11 mouse cellular contexts compared by ENCODE assay signal in the genomic region with DNA sequence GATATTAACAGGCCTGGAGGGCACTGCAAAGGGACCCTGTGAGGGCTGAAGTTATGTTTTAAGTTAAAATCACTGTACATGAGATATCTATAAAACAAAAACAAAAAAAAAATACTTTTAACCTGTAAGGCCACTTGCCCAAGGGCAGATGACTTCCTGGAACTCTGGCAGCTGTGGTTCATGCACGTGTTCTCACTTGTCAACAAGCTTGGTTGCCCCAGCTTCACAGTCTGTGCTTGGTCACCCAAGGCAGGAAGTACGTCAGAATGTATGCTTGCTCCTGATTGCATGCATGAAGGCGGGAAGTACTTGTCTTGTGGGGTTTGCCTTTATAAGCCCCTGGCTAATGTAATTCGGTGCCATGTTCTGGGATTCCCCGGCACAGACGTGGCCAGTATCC. TPM values are rescaled to one million over a fixed set of nuclear protein-coding genes. Genes with fewer than 3 reads are reported as not detected.
A peak's percentile ranks its signal among the peaks of the same experiment; 100 is the strongest.
DNase-seq lines count a peak whose midpoint lies in the region; ATAC-seq and TF ChIP-seq lines count a peak whose summit lies in the region.
"Had no signal": no experiment of that assay in that cellular context is flagged by ENCODE, and none has a peak within 500 bp of the region (broad histone marks: within the 10 kb centered on the region; RNA-seq: fewer than 3 reads in every experiment).

No protein-coding gene starts in this region.

- H3K4me2 ChIP-seq in kidney, embryonic 16.5 days (replicated peaks; ENCODE audit: low read depth, low read length): no peak overlapping the region
- H3K4me2 ChIP-seq in midbrain, embryonic 11.5 days: no peak overlapping the region
- H3K4me2 ChIP-seq: liver, embryonic 15.5 days had no signal

- TF ChIP-seq CTCF in MEL (IDR thresholded peaks at IDR 0.05 in 2 of 3, conservative IDR thresholded peaks at IDR 0.05 in 1 of 3; ENCODE audit: control insufficient read depth in 1 of 3, insufficient read depth in 1 of 3, low read depth in 2 of 3, low read length in 3 of 3, poor library complexity in 1 of 3, severe bottlenecking in 1 of 3): no peak

- no peak overlapping the region for H3K4me3 ChIP-seq in MEL (ENCODE audit: control insufficient read depth in 1 of 2, insufficient read depth in 1 of 2, low read depth in 2 of 2, low read length in 2 of 2)
- H3K4me3 ChIP-seq in kidney, embryonic 16.5 days (ENCODE audit: low read length): no peak overlapping the region
- no peak overlapping the region for H3K4me3 ChIP-seq in midbrain, embryonic 11.5 days (ENCODE audit: low read depth, low read length)
- H3K4me3 ChIP-seq: heart, adult 2 months; liver, embryonic 15.5 days had no signal

- no peak overlapping the region for H3K27ac ChIP-seq in MEL (ENCODE audit: control insufficient read depth, low read depth, low read length)
- H3K27ac ChIP-seq in kidney, embryonic 16.5 days (ENCODE audit: low read length): 0 out of 2 replicates have a peak overlapping the region, but pooled peaks have one; percentile 28
- no peak overlapping the region for H3K27ac ChIP-seq in midbrain, embryonic 11.5 days (ENCODE audit: low read depth, low read length)
- H3K27ac ChIP-seq: heart, adult 2 months; liver, embryonic 15.5 days had no signal

- no peak for TF ChIP-seq RAD21 in MEL (IDR thresholded peaks at IDR 0.05; ENCODE audit: low read depth, low read length)

- 57% methylated on average over 6 of the region's 6 CpGs for WGBS in kidney, embryonic 16.5 days
- WGBS in midbrain, embryonic 11.5 days: 84% methylated on average over 6 of the region's 6 CpGs

- H3K9ac ChIP-seq in MEL (ENCODE audit: control insufficient read depth, low read depth, low read length, poor library complexity, severe bottlenecking): no peak overlapping the region
- H3K9ac ChIP-seq in kidney, embryonic 16.5 days (replicated peaks; ENCODE audit: low read length): no peak overlapping the region
- H3K9ac ChIP-seq in midbrain, embryonic 11.5 days (ENCODE audit: low read length): no peak overlapping the region
- H3K9ac ChIP-seq: liver, embryonic 15.5 days had no signal

- peaks cover 0 to 2% of the 10 kb centered on the region in 2 experiments; a peak in 3 of 4 replicates for H3K27me3 ChIP-seq in MEL (ENCODE audit: control insufficient read depth in 1 of 2, insufficient read depth in 2 of 2, low read length in 2 of 2)
- H3K27me3 ChIP-seq in kidney, embryonic 16.5 days (ENCODE audit: insufficient read depth, low read length): no peaks in the 10 kb centered on the region
- no peaks in the 10 kb centered on the region for H3K27me3 ChIP-seq in midbrain, embryonic 11.5 days (ENCODE audit: control insufficient read depth, insufficient read depth, low read length)
- H3K27me3 ChIP-seq: liver, embryonic 15.5 days; Patski had no signal

- peak; percentile 36 for DNase-seq in CD4-positive helper T cell, adult 2 months (ENCODE audit: low read depth, low spot score)
- peak; percentile 32 for DNase-seq in MEL (ENCODE audit: low read depth, low spot score)
- peak; percentile 21 to 64 for DNase-seq in lung, postnatal 4 days
- DNase-seq in spleen, postnatal 10 days (ENCODE audit: low spot score in 2 of 2): no peak
- DNase-seq in midbrain, embryonic 11.5 days (ENCODE audit: low spot score, missing footprints): no peak
- no peak for DNase-seq in retina, embryonic 14.5 days (ENCODE audit: low spot score)
- DNase-seq: heart, adult 2 months; layer of hippocampus, postnatal 36 days had no signal

- H3K4me1 ChIP-seq in MEL (ENCODE audit: control insufficient read depth in 1 of 2, insufficient read depth in 2 of 2, low read length in 2 of 2): no peaks in the 10 kb centered on the region
- H3K4me1 ChIP-seq in kidney, embryonic 16.5 days (ENCODE audit: insufficient read depth, low read length): peaks cover 8% of the 10 kb centered on the region; the same call in 1 of the 2 replicates
- H3K4me1 ChIP-seq in midbrain, embryonic 11.5 days (ENCODE audit: control insufficient read depth, insufficient read depth, low read length): no peaks in the 10 kb centered on the region

- no peak for TF ChIP-seq EP300 in MEL (IDR thresholded peaks at IDR 0.05; ENCODE audit: low read depth in 1 of 2, low read length in 2 of 2)

- no peak for ATAC-seq in kidney, embryonic 16.5 days (ENCODE audit: low FRiP score, low TSS enrichment)
- ATAC-seq in midbrain, embryonic 11.5 days (ENCODE audit: low FRiP score): no peak
- ATAC-seq: Patski had no signal

- no peaks in the 10 kb centered on the region for H3K36me3 ChIP-seq in MEL (ENCODE audit: control insufficient read depth in 1 of 2, insufficient read depth in 2 of 2, low read length in 2 of 2)
- no peaks in the 10 kb centered on the region for H3K36me3 ChIP-seq in kidney, embryonic 16.5 days (ENCODE audit: insufficient read depth, low read length)
- no peaks in the 10 kb centered on the region for H3K36me3 ChIP-seq in midbrain, embryonic 11.5 days (ENCODE audit: control insufficient read depth, insufficient read depth, low read length)
- H3K36me3 ChIP-seq: liver, embryonic 15.5 days had no signal

- no peaks in the 10 kb centered on the region for H3K9me3 ChIP-seq in MEL (replicated peaks; ENCODE audit: insufficient read depth, low read length)
- no peaks in the 10 kb centered on the region for H3K9me3 ChIP-seq in kidney, embryonic 16.5 days (ENCODE audit: low read length)
- H3K9me3 ChIP-seq in midbrain, embryonic 11.5 days (ENCODE audit: control insufficient read depth, low read length): no peaks in the 10 kb centered on the region
- H3K9me3 ChIP-seq: liver, embryonic 15.5 days had no signal

- no peak for TF ChIP-seq POLR2A in MEL (IDR thresholded peaks at IDR 0.05; ENCODE audit: control insufficient read depth in 1 of 2, insufficient read depth in 1 of 2, low read depth in 1 of 2, low read length in 2 of 2, poor library complexity in 1 of 2)

- H3K79me2 ChIP-seq in MEL (ENCODE audit: control insufficient read depth, insufficient read depth, low read length, poor library complexity): no peaks in the 10 kb centered on the region

TF ChIP-seq in MEL, 35 proteins besides CTCF, POLR2A, EP300 and RAD21:
- TF ChIP-seq GATA1 (IDR thresholded peaks at IDR 0.05; ENCODE audit: low read depth, low read length): no peak
- no peak for TF ChIP-seq TAL1 (IDR thresholded peaks at IDR 0.05; ENCODE audit: low read length)
- TF ChIP-seq E2F4 (IDR thresholded peaks at IDR 0.05; ENCODE audit: borderline replicate concordance, low read depth, low read length): no peak
- TF ChIP-seq MYC (IDR thresholded peaks at IDR 0.05; ENCODE audit: low read depth, low read length): 0 out of 2 replicates have a peak, but pooled peaks have one; percentile 17
- TF ChIP-seq MAX (IDR thresholded peaks at IDR 0.05; ENCODE audit: low read length): peak; percentile 61
- no peak for TF ChIP-seq ZC3H11A (IDR thresholded peaks at IDR 0.05; ENCODE audit: low read depth, low read length)

RNA-seq across cellular contexts. Expression of gene Ireb2, which starts 19.7 kb away (rescaled TPM):
- total RNA-seq in MEL (2012; rRNA removed): 13.8 and 16.0 TPM in 2 replicates
- polyA plus RNA-seq in MEL (2012; ENCODE audit: insufficient read depth in 1 of 2, insufficient read length in 2 of 2, low read depth in 1 of 2, low replicate concordance in 2 of 2, missing spikeins in 1 of 2): 10 to 100 TPM; 25.1 to 26.4 TPM
- polyA plus RNA-seq in kidney, embryonic 16.5 days (2015; fragmentation: Nextera tagmentation; extraction: Ambion mirVana): 35.4 and 37.9 TPM in 2 replicates
- polyA plus RNA-seq in midbrain, embryonic 11.5 days (2014; fragmentation: Nextera tagmentation; extraction: Ambion mirVana): 64.5 and 72.6 TPM in 2 replicates

Comparison
In these comparisons a context has a peak if more than half of its experiments do, and no peak if none do; other contexts are left out.
1. DNase-seq: peak in CD4-positive helper T cell, adult 2 months (single experiment), MEL (single experiment) and lung, postnatal 4 days (2 of 2); none in spleen, postnatal 10 days (0 of 2), midbrain, embryonic 11.5 days (single experiment) and retina, embryonic 14.5 days (single experiment).